Mouse (Mus musculus) ES-E14 (cell line): ENCODE measurements around the gene Gm42421.

Source experiments
- CHD2 ChIP-seq: IDR thresholded peaks from 2 replicates; pipeline ENCODE4 v1.6.1; 2014; ENCODE audit warnings: mild to moderate bottlenecking, low read depth, low read length, inconsistent platforms
- ZC3H11A ChIP-seq: IDR thresholded peaks from 2 replicates; pipeline ENCODE4 v1.6.1; 2012; ENCODE audit warnings: low read depth, mild to moderate bottlenecking, inconsistent platforms, low read length, borderline replicate concordance
- ZNF384 ChIP-seq: IDR thresholded peaks from 2 replicates; pipeline ENCODE4 v1.6.1; 2012; ENCODE audit warnings: low read depth, low read length, inconsistent platforms

- TF ChIP-seq ZC3H11A (no peak), ZNF384 (no peak), CHD2 (peak; percentile 79)
These were observed 18.3 kb upstream of the Gm42421 start, which contains the start of the genes Aimp2 and Pms2 for GRCm38 (mm10) chr5:143909417-143910400.
